Mouse (Mus musculus) embryonic fibroblast, embryonic 13.5 days (primary cell): Measurements from ENCODE around the gene Calr3.

Experiments used
- CTCF ChIP-seq: IDR thresholded peaks from 2 replicates; pipeline ENCODE4 v1.5.1; 2011; ENCODE audit warnings: mild to moderate bottlenecking, control low read depth, low read length, moderate library complexity, borderline replicate concordance; ENCODE audit not compliant: insufficient read depth
- POLR2A ChIP-seq: IDR thresholded peaks from 2 replicates; pipeline ENCODE4 v1.6.1; 2011; ENCODE audit warnings: low read depth, mild to moderate bottlenecking, control low read depth, low read length, moderate library complexity

GRCm38 (mm10) chr8:72422926-72423325 is 20.7 kb downstream of the Calr3 start:
- TF ChIP-seq CTCF (no peak), POLR2A (no peak)
